8 mouse cellular contexts compared by ENCODE assay signal in the genomic region with DNA sequence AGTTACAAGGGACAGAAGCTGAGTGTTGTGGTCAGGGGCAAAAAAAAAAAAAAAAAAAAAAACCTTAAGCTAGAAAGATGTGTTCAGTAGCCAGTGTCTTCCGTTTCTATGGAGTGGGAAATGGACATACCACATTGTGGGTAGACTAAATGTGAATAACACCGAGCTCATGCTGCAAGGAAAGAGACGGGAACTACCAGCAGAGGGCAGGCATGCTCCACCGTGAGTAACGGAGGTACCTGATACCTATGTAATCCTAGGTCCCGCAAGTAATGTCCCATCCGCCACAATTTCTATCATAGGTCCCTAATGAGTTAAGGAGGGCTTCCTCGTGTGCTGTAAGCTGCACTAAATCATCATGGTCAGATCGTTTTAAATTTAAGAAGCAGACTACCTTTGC. TPM values are rescaled to one million over a fixed set of nuclear protein-coding genes. Genes with fewer than 3 reads are reported as not detected.
A peak's percentile ranks its signal among the peaks of the same experiment; 100 is the strongest.
DNase-seq lines count a peak whose midpoint lies in the region; ATAC-seq and TF ChIP-seq lines count a peak whose summit lies in the region.

No protein-coding gene starts in this region.

- 12% methylated on average over 9 of the region's 9 CpGs for WGBS in kidney, embryonic 16.5 days
- WGBS in limb, embryonic 11.5 days: 12% methylated on average over 9 of the region's 9 CpGs

- no peak overlapping the region for H3K9ac ChIP-seq in kidney, embryonic 16.5 days (replicated peaks; ENCODE audit: low read length)
- H3K9ac ChIP-seq in CH12.LX (ENCODE audit: insufficient read depth, low read depth): peak overlapping the region; percentile 3; the same call in 1 of the 2 replicates
- H3K9ac ChIP-seq in limb, embryonic 11.5 days (ENCODE audit: low read length): no peak overlapping the region

- no peak overlapping the region for H3K4me2 ChIP-seq in kidney, embryonic 16.5 days (replicated peaks; ENCODE audit: low read depth, low read length)
- H3K4me2 ChIP-seq in CH12.LX (ENCODE audit: insufficient read depth, low read depth, poor library complexity, severe bottlenecking): peak overlapping the region; percentile 51
- no peak overlapping the region for H3K4me2 ChIP-seq in limb, embryonic 11.5 days (ENCODE audit: low read depth, severe bottlenecking)

- TF ChIP-seq RAD21 in CH12.LX (IDR thresholded peaks at IDR 0.05; ENCODE audit: low read depth, low read length): peak; percentile 93

- peak; percentile 89 to 91 for TF ChIP-seq CTCF in CH12.LX (conservative IDR thresholded peaks at IDR 0.05 in 1 of 2, IDR thresholded peaks at IDR 0.05 in 1 of 2; ENCODE audit: low read depth in 2 of 2, low read length in 2 of 2)

- no peak for TF ChIP-seq POLR2A in CH12.LX (IDR thresholded peaks at IDR 0.05; ENCODE audit: low read depth, low read length)

- no peaks in the 10 kb centered on the region for H3K4me1 ChIP-seq in kidney, embryonic 16.5 days (ENCODE audit: insufficient read depth, low read length)
- peaks cover 8 to 17% of the 10 kb centered on the region in 2 experiments for H3K4me1 ChIP-seq in CH12.LX (ENCODE audit: control insufficient read depth in 1 of 2, insufficient read depth in 2 of 2)
- H3K4me1 ChIP-seq in limb, embryonic 11.5 days (ENCODE audit: control insufficient read depth, insufficient read depth, low read length): no peaks in the 10 kb centered on the region

- in situ Hi-C loops in CH12.LX (cut with MboI; ENCODE audit: low pct_ligation_motif_present, low pct_unique_long_range_greater_than_20kb, low sequenced_read_pairs): loop anchor here (10.0 kb wide), 1 partner anchor 528 kb away; no protein-coding TSS in a partner anchor

- no peaks in the 10 kb centered on the region for H3K36me3 ChIP-seq in kidney, embryonic 16.5 days (ENCODE audit: insufficient read depth, low read length)
- H3K36me3 ChIP-seq in CH12.LX (replicated peaks in 1 of 2; ENCODE audit: control insufficient read depth in 1 of 2, insufficient read depth in 1 of 2, low read length in 1 of 2): no peaks in the 10 kb centered on the region
- no peaks in the 10 kb centered on the region for H3K36me3 ChIP-seq in limb, embryonic 11.5 days (ENCODE audit: control insufficient read depth, insufficient read depth, low read length)

- dilution Hi-C loops in CH12.LX (cut with MboI; ENCODE audit: extremely low pct_ligation_motif_present, extremely low pct_unique_long_range_greater_than_20kb, low sequenced_read_pairs): no loop called here

- H3K79me2 ChIP-seq in CH12.LX (replicated peaks; ENCODE audit: control insufficient read depth, extremely low read depth, insufficient read depth, poor library complexity, severe bottlenecking): no peaks in the 10 kb centered on the region

- no peaks in the 10 kb centered on the region for H3K9me3 ChIP-seq in kidney, embryonic 16.5 days (ENCODE audit: low read length)
- no peaks in the 10 kb centered on the region for H3K9me3 ChIP-seq in CH12.LX (replicated peaks; ENCODE audit: low read length)
- H3K9me3 ChIP-seq in limb, embryonic 11.5 days (ENCODE audit: control insufficient read depth, low read length): no peaks in the 10 kb centered on the region

- DNase-seq in kidney, adult 11 months: peak; percentile 31
- DNase-seq in CH12.LX (ENCODE audit: extremely low read depth): peak; percentile 82
- DNase-seq in adrenal gland, postnatal 10 days: peak; percentile 80
- peak; percentile 64 for DNase-seq in embryo, embryonic 9.5 days (ENCODE audit: extremely low spot score)
- DNase-seq in limb, embryonic 11.5 days (ENCODE audit: low spot score): peak; percentile 75
- DNase-seq in retina, embryonic 14.5 days (ENCODE audit: low spot score): peak; percentile 83
- DNase-seq in left cerebral cortex, adult 9 months (ENCODE audit: low spot score in 2 of 2): no peak

- no peak overlapping the region for H3K4me3 ChIP-seq in kidney, embryonic 16.5 days (ENCODE audit: low read length)
- peak overlapping the region in 2 of 3 experiments; percentile 9 to 24 for H3K4me3 ChIP-seq in CH12.LX (replicated peaks in 1 of 3; ENCODE audit: low read depth in 2 of 3, low read length in 2 of 3, poor library complexity in 1 of 3)
- no peak overlapping the region for H3K4me3 ChIP-seq in limb, embryonic 11.5 days (ENCODE audit: low read depth, low read length)

- no peak for TF ChIP-seq EP300 in CH12.LX (IDR thresholded peaks at IDR 0.05; ENCODE audit: low read length)

- ATAC-seq in kidney, embryonic 16.5 days (ENCODE audit: low FRiP score, low TSS enrichment): no peak
- no peak for ATAC-seq in limb, embryonic 11.5 days (ENCODE audit: insufficient number of reproducible peaks, low FRiP score, low TSS enrichment, low read depth)

- no peak overlapping the region for H3K27ac ChIP-seq in kidney, embryonic 16.5 days (ENCODE audit: low read length)
- H3K27ac ChIP-seq in CH12.LX (ENCODE audit: insufficient read depth, low read depth): no peak overlapping the region
- H3K27ac ChIP-seq in limb, embryonic 11.5 days (replicated peaks; ENCODE audit: low read depth, low read length): no peak overlapping the region

- H3K27me3 ChIP-seq in kidney, embryonic 16.5 days (ENCODE audit: insufficient read depth, low read length): no peaks in the 10 kb centered on the region
- no peaks in the 10 kb centered on the region for H3K27me3 ChIP-seq in CH12.LX (replicated peaks)
- no peaks in the 10 kb centered on the region for H3K27me3 ChIP-seq in limb, embryonic 11.5 days (ENCODE audit: control insufficient read depth, insufficient read depth, low read length)

TF ChIP-seq in CH12.LX, 34 proteins besides CTCF, POLR2A, EP300 and RAD21:
- TF ChIP-seq IRF4 (IDR thresholded peaks at IDR 0.05; ENCODE audit: low read depth, low read length) (peak; percentile 60; the same call in 1 of the 2 replicates), HCFC1 (IDR thresholded peaks at IDR 0.05; ENCODE audit: low read depth, low read length) (0 out of 2 replicates have a peak, but pooled peaks have one; percentile 11), USF1 (IDR thresholded peaks at IDR 0.05; ENCODE audit: low read depth, low read length) (no peak), SMC3 (IDR thresholded peaks at IDR 0.05; ENCODE audit: low read depth, low read length) (peak; percentile 79), ZC3H11A (IDR thresholded peaks at IDR 0.05; ENCODE audit: low read depth, low read length) (peak; percentile 34)

RNA-seq across cellular contexts. Expression of a gene that starts 16.0 kb away (rescaled TPM):
- polyA plus RNA-seq in kidney, embryonic 16.5 days (2015; fragmentation: Nextera tagmentation; extraction: Ambion mirVana): not detected in 2 replicates
- total RNA-seq in CH12.LX (2012; rRNA removed): not detected in 2 replicates
- not detected in 2 replicates for total RNA-seq in CH12.LX (2014; rRNA removed)
- polyA plus RNA-seq in CH12.LX (2012; ENCODE audit: insufficient read length, low read depth): 0.13 TPM in 1 of 2 replicates, not detected in the other
- under 1 TPM in 1 of 2 experiments, not detected in 1; 0.12 TPM for total RNA-seq in adrenal gland, postnatal 10 days (2021)
- polyA plus RNA-seq in limb, embryonic 11.5 days (2014; fragmentation: Nextera tagmentation; extraction: Ambion mirVana): not detected in 2 replicates

RNA-seq across cellular contexts. Expression of a gene that starts 28.7 kb away (rescaled TPM):
- polyA plus RNA-seq in kidney, embryonic 16.5 days (2015; fragmentation: Nextera tagmentation; extraction: Ambion mirVana): 55.4 and 57.7 TPM in 2 replicates
- total RNA-seq in CH12.LX (2012; rRNA removed) (26.3 and 34.1 TPM in 2 replicates), CH12.LX (2014; rRNA removed) (43.4 and 58.6 TPM in 2 replicates)
- polyA plus RNA-seq in CH12.LX (2012; ENCODE audit: insufficient read length, low read depth): 27.2 and 30.6 TPM in 2 replicates
- total RNA-seq in adrenal gland, postnatal 10 days (2021): 10 to 100 TPM in 1 of 2 experiments, 1 to 10 TPM in 1; 9.8 to 11.8 TPM
- polyA plus RNA-seq in limb, embryonic 11.5 days (2014; fragmentation: Nextera tagmentation; extraction: Ambion mirVana): 74.3 and 81.2 TPM in 2 replicates

Comparison
In these comparisons a context has a peak if more than half of its experiments do, and no peak if none do; other contexts are left out.
1. DNase-seq: peak in kidney, adult 11 months (single experiment), CH12.LX (single experiment), adrenal gland, postnatal 10 days (single experiment), embryo, embryonic 9.5 days (single experiment), limb, embryonic 11.5 days (single experiment) and retina, embryonic 14.5 days (single experiment); none in left cerebral cortex, adult 9 months (0 of 2).
2. H3K4me3 ChIP-seq: peak in CH12.LX (2 of 3); none in kidney, embryonic 16.5 days (single experiment) and limb, embryonic 11.5 days (single experiment).